Mouse (Mus musculus): ENCODE data around the gene Kazn.

Kazn gene

GRCm38 (mm10) chr4:142240874-142241273 is 1.7 kb upstream of the Kazn start:
- DNase-seq = no peak

- DNase-seq = peak; percentile 75 to 85
These were observed 538 bp downstream of the Kazn start for GRCm38 (mm10) chr4:142238486-142239239.

- DNase-seq = peak; percentile 44 to 64
These were observed 1.2 kb downstream of the Kazn start for GRCm38 (mm10) chr4:142238041-142238440.

GRCm38 (mm10) chr4:142236681-142237080 is 2.5 kb downstream of the Kazn start:
- no peak for DNase-seq

- no peak for DNase-seq
These were observed 3.8 kb downstream of the Kazn start for GRCm38 (mm10) chr4:142235426-142235825.

- DNase-seq = no peak
These were observed 4.4 kb downstream of the Kazn start for GRCm38 (mm10) chr4:142234828-142235227.

GRCm38 (mm10) chr4:142228821-142229575 is 10.2 kb downstream of the Kazn start:
- peak; percentile 50 to 60 for DNase-seq

GRCm38 (mm10) chr4:142223898-142224645 is 15.1 kb downstream of the Kazn start:
- peak; percentile 52 to 73 for DNase-seq

GRCm38 (mm10) chr4:142222385-142222784 is 16.8 kb downstream of the Kazn start:
- DNase-seq = no peak

- no peak for DNase-seq
These were observed 17.5 kb downstream of the Kazn start for GRCm38 (mm10) chr4:142221757-142222072.

- peak; percentile 86 to 90 for DNase-seq
These were observed 18.0 kb downstream of the Kazn start for GRCm38 (mm10) chr4:142221025-142221756.

GRCm38 (mm10) chr4:142218997-142219396 is 20.2 kb downstream of the Kazn start:
- DNase-seq = no peak

GRCm38 (mm10) chr4:142217048-142217447 is 22.2 kb downstream of the Kazn start:
- DNase-seq = peak in 1 of 2 experiments; percentile 22

- peak in 1 of 2 experiments; percentile 25 for DNase-seq
These were observed 23.4 kb downstream of the Kazn start for GRCm38 (mm10) chr4:142215760-142216159.

GRCm38 (mm10) chr4:142214532-142214931 is 24.7 kb downstream of the Kazn start:
- DNase-seq = no peak

GRCm38 (mm10) chr4:142212425-142212824 is 26.8 kb downstream of the Kazn start:
- no peak for DNase-seq

- peak in 1 of 2 experiments; percentile 59 for DNase-seq
These were observed 29.3 kb downstream of the Kazn start for GRCm38 (mm10) chr4:142209884-142210283.

- no peak for DNase-seq
These were observed 29.7 kb downstream of the Kazn start for GRCm38 (mm10) chr4:142209476-142209875.

GRCm38 (mm10) chr4:142205693-142206092 is 33.5 kb downstream of the Kazn start:
- no peak for DNase-seq

GRCm38 (mm10) chr4:142196626-142197025 is 42.6 kb downstream of the Kazn start:
- DNase-seq = peak; percentile 56 to 75

- peak; percentile 50 to 70 for DNase-seq
These were observed 45.4 kb downstream of the Kazn start for GRCm38 (mm10) chr4:142193780-142194179.

GRCm38 (mm10) chr4:142193151-142193578 is 46.0 kb downstream of the Kazn start:
- DNase-seq = peak; percentile 45 to 70

GRCm38 (mm10) chr4:142189960-142190359 is 49.2 kb downstream of the Kazn start:
- DNase-seq = no peak

All from kidney, postnatal 4 days (tissue).